8 mouse cellular contexts compared by ENCODE assay signal in genomic region chr11:23306764-23307565, GRCm38 (mm10). TPM values are rescaled to one million over a fixed set of nuclear protein-coding genes. Genes with fewer than 3 reads are reported as not detected.
DNase-seq lines count a peak whose midpoint lies in the region; TF ChIP-seq lines count a peak whose summit lies in the region.

TSS of gene Usp34 (plus strand) at chr11:23306895.

- DNase-seq in MEL (ENCODE audit: low read depth, low spot score) = peak; percentile 77
- DNase-seq in cerebellum, adult 11 months = peak; percentile 69
- peak; percentile 43 for DNase-seq in forelimb bud, embryonic 11.5 days (ENCODE audit: low read depth, low spot score)
- peak; percentile 81 for DNase-seq in heart, postnatal 4 days
- peak; percentile 17 for DNase-seq in layer of hippocampus, adult 9-10 months (ENCODE audit: low spot score)
- peak; percentile 74 for DNase-seq in lung, postnatal 10 days
- peak; percentile 81 for DNase-seq in ovary, postnatal 36 days (ENCODE audit: low spot score)
- peak; percentile 69 for DNase-seq in thymus, postnatal 25 days

- no peak for TF ChIP-seq CTCF in MEL (IDR thresholded peaks at IDR 0.05 in 2 of 3, conservative IDR thresholded peaks at IDR 0.05 in 1 of 3; ENCODE audit: control insufficient read depth in 1 of 3, insufficient read depth in 1 of 3, low read depth in 2 of 3, low read length in 3 of 3, poor library complexity in 1 of 3, severe bottlenecking in 1 of 3)

- H3K27ac ChIP-seq in MEL (ENCODE audit: control insufficient read depth, low read depth, low read length) = peak within 1 kb of the TSS; percentile 98

- peaks cover 3% of the 10 kb centered on the region in 2 experiments; a peak in 3 of 4 replicates for H3K4me1 ChIP-seq in MEL (ENCODE audit: control insufficient read depth in 1 of 2, insufficient read depth in 2 of 2, low read length in 2 of 2)

- no peaks in the 10 kb centered on the region for H3K9me3 ChIP-seq in MEL (replicated peaks; ENCODE audit: insufficient read depth, low read length)

- TF ChIP-seq POLR2A in MEL (IDR thresholded peaks at IDR 0.05; ENCODE audit: control insufficient read depth in 1 of 2, insufficient read depth in 1 of 2, low read depth in 1 of 2, low read length in 2 of 2, poor library complexity in 1 of 2) = no peak

- no peak; a peak in 1 of 4 replicates for TF ChIP-seq EP300 in MEL (IDR thresholded peaks at IDR 0.05; ENCODE audit: low read depth in 1 of 2, low read length in 2 of 2)

- peaks cover 3 to 28% of the 10 kb centered on the region in 2 experiments for H3K36me3 ChIP-seq in MEL (ENCODE audit: control insufficient read depth in 1 of 2, insufficient read depth in 2 of 2, low read length in 2 of 2)

- no peak for TF ChIP-seq RAD21 in MEL (IDR thresholded peaks at IDR 0.05; ENCODE audit: low read depth, low read length)

- peak within 1 kb of the TSS; percentile 86 to 93 for H3K4me3 ChIP-seq in MEL (ENCODE audit: control insufficient read depth in 1 of 2, insufficient read depth in 1 of 2, low read depth in 2 of 2, low read length in 2 of 2)

- peaks cover 46% of the 10 kb centered on the region for H3K79me2 ChIP-seq in MEL (ENCODE audit: control insufficient read depth, insufficient read depth, low read length, poor library complexity)

- H3K27me3 ChIP-seq in MEL (ENCODE audit: control insufficient read depth in 1 of 2, insufficient read depth in 2 of 2, low read length in 2 of 2) = no peaks in the 10 kb centered on the region

- peak within 1 kb of the TSS; percentile 98 for H3K9ac ChIP-seq in MEL (ENCODE audit: control insufficient read depth, low read depth, low read length, poor library complexity, severe bottlenecking)

TF ChIP-seq in MEL, 35 proteins besides CTCF, POLR2A, EP300 and RAD21:
- no peak for TF ChIP-seq TAL1 (IDR thresholded peaks at IDR 0.05; ENCODE audit: low read length)
- no peak for TF ChIP-seq BHLHE40 (IDR thresholded peaks at IDR 0.05; ENCODE audit: borderline replicate concordance, low read depth, low read length)
- no peak for TF ChIP-seq SMC3 (IDR thresholded peaks at IDR 0.05; ENCODE audit: low read depth, low read length)
- no peak for TF ChIP-seq ELF1 (IDR thresholded peaks at IDR 0.05; ENCODE audit: low read depth, low read length)
- TF ChIP-seq E2F4 (IDR thresholded peaks at IDR 0.05; ENCODE audit: borderline replicate concordance, low read depth, low read length) = no peak
- TF ChIP-seq HCFC1 (IDR thresholded peaks at IDR 0.05; ENCODE audit: low read depth, low read length) = peak; percentile 26; the same call in 1 of the 2 replicates
- TF ChIP-seq ZC3H11A (IDR thresholded peaks at IDR 0.05; ENCODE audit: low read depth, low read length) = no peak
- no peak for TF ChIP-seq ETS1 (IDR thresholded peaks at IDR 0.05; ENCODE audit: low read depth, low read length)
- no peak for TF ChIP-seq MAFK (IDR thresholded peaks at IDR 0.05; ENCODE audit: borderline replicate concordance, low read depth, low read length)
- no peak for TF ChIP-seq JUND (IDR thresholded peaks at IDR 0.05; ENCODE audit: low read depth, low read length)
- 0 out of 2 replicates have a peak, but pooled peaks have one; percentile 6 for TF ChIP-seq UBTF (IDR thresholded peaks at IDR 0.05; ENCODE audit: borderline replicate concordance, insufficient read depth, low read depth, low read length)
- no peak for TF ChIP-seq GATA1 (IDR thresholded peaks at IDR 0.05; ENCODE audit: low read depth, low read length)
- TF ChIP-seq MEF2A (IDR thresholded peaks at IDR 0.05; ENCODE audit: extremely low read depth, insufficient replicate concordance, low read depth, low read length, poor library complexity, severe bottlenecking) = no peak
- 0 out of 2 replicates have a peak, but pooled peaks have one; percentile 43 for TF ChIP-seq MYC (IDR thresholded peaks at IDR 0.05; ENCODE audit: low read depth, low read length)
- no peak for TF ChIP-seq MAZ (IDR thresholded peaks at IDR 0.05; ENCODE audit: low read depth, low read length)
- no peak for TF ChIP-seq TCF12 (IDR thresholded peaks at IDR 0.05; ENCODE audit: low read depth, low read length)
- no peak for TF ChIP-seq CHD2 (IDR thresholded peaks at IDR 0.05; ENCODE audit: low read length)
- peak; percentile 54; the same call in 1 of the 2 replicates for TF ChIP-seq MXI1 (IDR thresholded peaks at IDR 0.05; ENCODE audit: low read depth, low read length)
- TF ChIP-seq USF1 (IDR thresholded peaks at IDR 0.05; ENCODE audit: low read depth, low read length) = no peak
- no peak for TF ChIP-seq MAX (IDR thresholded peaks at IDR 0.05; ENCODE audit: low read length)
- TF ChIP-seq SIN3A (IDR thresholded peaks at IDR 0.05; ENCODE audit: low read length) = peak; percentile 55; the same call in 1 of the 2 replicates
- no peak; the same call in 1 of the 2 replicates for TF ChIP-seq NELFE (IDR thresholded peaks at IDR 0.05; ENCODE audit: low read depth, low read length)
- TF ChIP-seq GABPA (IDR thresholded peaks at IDR 0.05; ENCODE audit: low read depth, low read length) = no peak
- TF ChIP-seq POLR2AphosphoS5 (IDR thresholded peaks at IDR 0.05; ENCODE audit: borderline replicate concordance, low read depth, low read length) = no peak
- TF ChIP-seq NRF1 (IDR thresholded peaks at IDR 0.05; ENCODE audit: insufficient read depth, low read depth, low read length, poor library complexity, severe bottlenecking) = no peak
- TF ChIP-seq TBP (IDR thresholded peaks at IDR 0.05; ENCODE audit: low read depth, low read length) = no peak
- TF ChIP-seq ZKSCAN1 (IDR thresholded peaks at IDR 0.05; ENCODE audit: low read depth, low read length) = no peak
- TF ChIP-seq ZNF384 (IDR thresholded peaks at IDR 0.05; ENCODE audit: low read depth, low read length) = no peak
- no peak for TF ChIP-seq USF2 (IDR thresholded peaks at IDR 0.05; ENCODE audit: borderline replicate concordance in 1 of 2, insufficient read depth in 1 of 2, low read depth in 1 of 2, low read length in 2 of 2)
- TF ChIP-seq KAT2A (conservative IDR thresholded peaks at IDR 0.05; ENCODE audit: low read depth, low read length) = no peak
- no peak for TF ChIP-seq RCOR1 (IDR thresholded peaks at IDR 0.05; ENCODE audit: low read depth, low read length)
- peak; percentile 83; the same call in 1 of the 2 replicates for TF ChIP-seq CHD1 (IDR thresholded peaks at IDR 0.05; ENCODE audit: low read depth, low read length)
- TF ChIP-seq POLR2AphosphoS2 (IDR thresholded peaks at IDR 0.05; ENCODE audit: low read length) = no peak
- no peak; the same call in 1 of the 2 replicates for TF ChIP-seq ZMIZ1 (IDR thresholded peaks at IDR 0.05; ENCODE audit: low read depth, low read length)
- no peak for TF ChIP-seq MYB (IDR thresholded peaks at IDR 0.05; ENCODE audit: low read depth, low read length)

RNA-seq across cellular contexts. Expression of gene Usp34, which starts in this region (rescaled TPM):
- 30.4 and 36.8 TPM in 2 replicates for total RNA-seq in MEL (2012; rRNA removed)
- polyA plus RNA-seq in MEL (2012; ENCODE audit: insufficient read depth in 1 of 2, insufficient read length in 2 of 2, low read depth in 1 of 2, low replicate concordance in 2 of 2, missing spikeins in 1 of 2) = 10 to 100 TPM; 34.9 to 36.6 TPM
- total RNA-seq in heart, postnatal 4 days (2021) = 10 to 100 TPM; 51.9 to 55.2 TPM

Comparison
In these comparisons a context has a peak if more than half of its experiments do, and no peak if none do; other contexts are left out.
1. Peak in every context shown above with its lines: DNase-seq, H3K4me3 ChIP-seq and H3K27ac ChIP-seq.
2. DNase-seq: peak in every context shown above with its lines; median percentile 81 in heart, postnatal 4 days; 81 in ovary, postnatal 36 days; 77 in MEL; 74 in lung, postnatal 10 days; 69 in cerebellum, adult 11 months; 69 in thymus, postnatal 25 days; 43 in forelimb bud, embryonic 11.5 days; 17 in layer of hippocampus, adult 9-10 months.